Mouse (Mus musculus): ENCODE measurements around the gene B3gnt9. TPM values are rescaled to one million over a fixed set of nuclear protein-coding genes. Genes with fewer than 3 reads are reported as not detected.

Gene B3gnt9
- polyA plus RNA-seq (2017; shearing (Covaris generic)): 1 to 10 TPM; 1.2 to 2.0 TPM

DNA sequence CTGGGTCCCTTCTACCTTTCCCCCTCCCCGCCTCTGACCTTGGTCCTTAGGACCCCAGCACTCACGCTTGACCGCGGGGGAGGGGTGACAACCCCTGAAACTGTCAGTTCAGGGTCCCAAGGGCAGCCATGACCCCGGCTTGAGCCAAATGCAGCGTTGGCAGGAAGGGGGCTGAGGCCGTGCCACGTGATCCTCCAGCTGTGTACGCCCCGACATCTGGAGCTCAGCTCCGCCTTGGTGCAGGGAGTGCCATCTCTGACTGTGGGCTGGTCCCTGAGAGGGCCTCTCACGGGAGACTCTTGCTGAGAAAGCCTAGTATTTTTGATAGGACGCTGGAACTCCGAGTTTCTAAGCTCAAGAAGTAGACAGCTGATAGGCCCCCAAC lies at the start of gene B3gnt9:
Gene B3gnt9, minus strand, starts transcription at position 188 of the 385 bp plus-strand sequence.

DNA sequence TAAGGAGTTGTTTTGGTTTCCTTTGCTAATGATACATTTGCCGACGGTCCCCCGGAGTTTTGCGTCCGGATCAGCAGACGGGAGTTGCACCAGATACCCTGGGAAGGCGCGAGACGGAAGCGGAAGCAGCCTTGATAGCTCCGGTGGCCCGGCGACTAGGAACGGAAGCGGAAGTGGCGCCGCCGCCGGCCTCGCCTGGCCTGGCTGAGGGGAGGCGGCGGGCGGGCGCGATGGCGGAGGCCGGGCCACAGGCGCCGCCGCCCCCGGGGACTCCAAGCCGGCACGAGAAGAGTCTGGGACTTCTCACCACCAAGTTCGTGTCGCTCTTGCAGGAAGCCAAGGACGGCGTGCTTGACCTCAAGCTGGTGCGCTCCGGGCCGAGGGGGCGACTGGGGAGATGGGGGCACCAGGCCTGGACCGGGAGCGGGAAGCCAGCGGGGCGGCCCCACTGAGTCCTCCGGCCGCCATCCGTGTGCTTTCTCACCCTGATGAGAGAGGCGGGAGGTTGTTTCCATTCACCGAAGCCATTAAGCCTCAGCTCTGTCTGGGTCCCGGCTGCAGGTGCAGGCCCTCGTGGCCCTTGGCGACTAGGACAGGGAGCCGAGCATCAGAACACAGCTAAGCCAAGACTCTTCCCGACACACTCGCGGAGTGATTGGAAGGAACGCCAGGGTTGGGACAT lies 42.7 kb upstream of the B3gnt9 start, which contains the start of gene E2f4:
Gene E2f4, plus strand, starts transcription at position 153 of the 682 bp plus-strand sequence.

DNA sequence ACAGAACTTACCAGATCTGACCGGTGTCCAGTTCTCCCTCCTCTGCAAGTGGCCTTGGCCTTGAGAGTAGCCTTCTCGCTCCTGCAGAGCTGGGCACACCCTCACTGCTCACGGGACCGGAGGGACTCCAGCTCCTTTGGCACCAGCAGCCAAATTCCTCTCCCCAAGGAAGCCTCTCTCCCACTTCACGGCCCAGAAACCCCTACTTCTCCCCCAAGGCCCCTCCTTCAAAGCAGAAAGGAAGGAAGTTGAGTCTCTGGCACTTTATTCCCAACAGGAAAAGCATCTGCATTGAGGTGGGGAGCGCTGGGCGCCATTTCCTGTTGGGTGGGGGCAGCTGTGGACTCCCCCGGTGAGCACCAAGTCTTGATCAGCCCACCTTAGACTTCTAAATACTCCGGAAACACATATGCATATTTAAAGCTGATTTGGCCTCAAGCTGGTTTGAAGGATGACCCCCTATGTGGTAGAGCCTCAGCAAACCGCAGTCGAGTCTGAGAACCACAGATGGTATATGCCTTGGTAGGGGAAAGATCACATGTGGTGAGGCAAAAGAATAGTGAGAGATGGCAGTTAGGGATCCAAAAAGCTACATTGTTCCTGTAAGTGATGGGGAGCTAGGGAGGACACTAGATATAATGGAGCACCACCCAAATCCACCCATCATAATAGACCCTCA lies 41.1 kb upstream of the B3gnt9 start, which contains the start of gene Exoc3l:
Gene Exoc3l, minus strand, starts transcription at position 207 of the 679 bp plus-strand sequence.

DNA sequence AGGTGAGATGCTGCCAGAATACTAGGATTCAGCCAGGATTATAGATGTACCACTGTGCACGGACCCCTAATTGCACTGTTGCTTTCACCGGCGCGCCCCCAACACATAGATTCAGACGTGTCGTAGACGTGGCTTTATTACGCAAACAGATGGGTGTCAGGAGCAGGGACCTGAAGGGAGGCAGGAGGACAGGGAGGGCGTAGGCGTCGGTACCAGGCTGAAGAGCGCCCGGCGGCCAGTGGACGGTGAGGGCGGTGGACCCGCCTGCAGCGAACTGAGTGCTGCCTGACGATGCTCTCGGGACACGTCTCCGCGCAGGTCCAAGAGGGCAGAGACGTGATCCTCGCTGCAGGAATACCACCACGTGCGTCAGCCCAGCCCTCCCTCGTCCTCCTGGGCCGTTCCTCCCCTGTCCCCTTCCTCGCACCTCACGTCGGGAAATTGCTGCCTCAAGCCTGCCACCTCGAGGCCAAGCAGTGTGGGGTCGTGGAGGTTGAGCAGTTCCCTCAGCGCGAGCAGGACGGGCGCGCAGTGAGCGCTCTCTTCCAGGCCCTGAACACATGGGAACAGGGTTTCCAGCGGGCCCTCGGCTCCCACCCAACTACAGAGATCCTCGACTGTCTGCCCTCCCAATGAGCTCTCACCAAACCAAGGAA lies 35.0 kb upstream of the B3gnt9 start, which contains the start of gene 4931428F04Rik:
Gene 4931428F04Rik, minus strand, starts transcription at position 60 of the 656 bp plus-strand sequence.

DNA sequence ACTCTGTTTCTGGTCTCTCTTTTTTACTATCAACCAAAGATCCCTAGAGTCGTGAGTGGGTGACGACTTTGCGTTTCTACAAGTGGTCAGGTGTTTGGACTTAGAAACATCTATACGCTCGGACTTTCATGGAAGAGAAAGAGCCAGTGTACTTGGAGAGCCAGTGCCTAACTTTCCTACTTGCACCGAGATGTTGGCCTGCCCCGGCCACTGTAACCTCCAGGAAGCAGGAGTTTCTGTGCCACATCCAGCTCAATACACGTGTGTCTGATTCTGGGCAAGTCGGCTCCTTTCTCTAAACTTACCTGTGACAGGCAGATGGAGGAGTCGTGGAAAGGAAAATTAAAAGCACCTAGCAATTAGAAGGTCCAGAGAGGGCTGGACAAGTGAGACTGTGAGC lies 20.9 kb upstream of the B3gnt9 start, which contains the start of gene Nol3:
Gene Nol3, plus strand, starts transcription at position 301 of the 400 bp plus-strand sequence.

DNA sequence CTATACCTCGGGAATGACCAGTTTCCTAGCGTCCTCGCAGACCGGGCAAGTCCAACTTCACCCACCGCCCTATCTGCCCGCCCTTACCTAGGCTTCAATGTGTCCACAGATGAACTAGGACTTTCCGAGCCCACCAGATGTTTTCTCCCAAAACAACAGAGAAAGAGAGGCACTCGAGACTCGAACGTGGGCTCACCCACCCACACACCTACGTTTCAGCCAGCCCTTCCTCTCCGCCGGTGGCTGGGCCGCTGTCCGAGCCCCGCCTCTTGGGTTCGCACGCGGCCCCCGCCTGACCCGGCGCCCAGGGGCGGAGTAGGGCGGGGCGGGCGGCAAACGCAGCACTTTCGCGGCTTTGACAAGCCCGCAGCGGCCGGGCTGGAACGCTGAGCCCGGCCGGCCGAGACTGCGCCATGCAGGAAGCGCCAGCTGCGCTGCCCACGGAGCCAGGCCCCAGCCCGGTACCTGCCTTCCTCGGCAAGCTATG lies 14.6 kb upstream of the B3gnt9 start, which contains the start of gene Hsf4:
Gene Hsf4, plus strand, starts transcription at position 341 of the 487 bp plus-strand sequence.

DNA sequence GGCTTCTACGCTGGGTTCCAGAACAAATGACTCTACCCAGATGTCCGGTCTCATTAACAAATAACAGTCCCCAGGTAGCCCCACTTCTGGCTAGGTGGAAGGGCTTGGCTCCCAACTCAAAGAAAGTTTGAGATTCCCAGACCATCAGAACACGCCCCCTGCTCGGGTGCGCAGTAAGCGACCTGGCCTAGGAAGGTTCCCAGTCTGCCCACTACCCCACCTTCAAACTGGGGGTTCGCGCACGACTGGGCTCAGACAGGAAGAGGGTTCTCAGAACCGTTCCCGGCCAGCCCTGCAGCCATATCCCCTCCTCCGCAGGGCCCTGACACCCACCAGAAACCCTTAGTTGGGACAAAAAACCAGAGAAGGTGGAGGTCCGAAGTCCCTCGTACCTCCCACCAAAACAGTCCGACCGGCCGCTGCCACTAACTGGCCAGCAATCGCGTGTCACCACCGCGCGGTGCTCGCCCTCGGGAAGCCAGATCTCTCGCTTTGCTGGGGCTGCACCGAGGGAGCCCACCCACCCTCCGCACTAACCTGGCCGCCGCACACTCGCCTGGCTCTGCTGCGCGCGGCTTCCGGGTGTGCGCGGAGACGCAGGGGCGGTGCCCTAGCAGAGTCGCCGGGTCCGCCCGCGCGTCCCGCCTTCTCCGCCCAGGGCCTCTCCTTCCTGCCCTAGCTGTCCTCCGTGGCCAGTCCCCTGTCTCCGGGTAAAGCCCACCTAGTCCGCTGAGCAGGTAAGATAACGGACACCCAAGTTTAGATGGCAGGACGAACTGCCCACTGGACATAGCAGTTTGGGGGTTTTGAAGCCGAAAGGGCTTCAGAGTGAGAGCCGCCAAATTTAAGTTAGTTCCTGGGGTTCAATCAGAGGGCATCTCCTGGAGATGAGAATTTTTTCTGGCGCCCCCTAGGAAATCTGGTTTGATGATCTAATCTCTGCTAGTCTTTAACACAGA lies 9.3 kb upstream of the B3gnt9 start, which contains the start of the genes Tradd and Fbxl8:
Gene Tradd, minus strand, starts transcription at position 586 of the 959 bp plus-strand sequence.
Gene Fbxl8, plus strand, starts transcription at position 625 of the 959 bp plus-strand sequence.

DNA sequence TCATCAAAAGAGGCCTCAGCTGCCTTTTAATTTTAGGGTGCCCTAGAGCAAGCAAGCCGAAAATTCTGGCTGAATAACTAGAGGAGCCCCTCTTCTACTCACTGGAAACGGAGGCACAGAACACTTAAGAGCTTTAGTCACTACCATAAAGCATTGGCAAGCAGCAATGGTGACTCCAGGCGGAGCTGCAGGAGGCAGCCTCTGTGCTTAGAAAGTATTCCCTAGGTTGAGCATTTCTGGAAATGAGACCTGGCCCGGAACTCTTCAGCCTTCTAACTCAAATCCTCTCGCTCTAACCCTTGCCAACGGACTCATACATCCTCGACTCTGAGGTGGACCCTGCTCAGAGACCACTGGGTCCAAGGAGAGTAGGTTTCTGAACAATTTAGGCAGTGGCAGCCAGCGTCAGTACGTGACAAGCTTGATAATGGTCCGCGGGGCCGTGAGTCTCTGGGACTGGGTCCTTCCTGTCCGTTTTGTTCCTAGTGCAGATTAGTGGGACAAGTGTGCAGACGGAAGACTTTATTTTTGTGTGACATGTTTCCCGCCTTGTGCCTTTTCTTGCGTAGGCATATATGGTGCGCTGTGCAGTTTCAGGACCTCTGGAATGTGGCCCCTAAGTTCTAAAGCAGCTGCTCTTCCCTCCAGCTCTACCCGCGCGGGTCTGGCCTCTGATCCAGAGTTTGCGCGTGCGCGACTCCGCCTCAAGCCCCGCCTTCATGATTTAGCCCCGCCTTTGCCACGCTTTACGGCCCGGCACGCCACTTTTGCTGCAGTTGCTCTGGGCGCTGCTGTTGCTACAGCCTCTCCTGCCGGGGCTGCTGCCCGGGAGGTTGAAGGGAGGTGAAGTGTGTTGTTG lies 30.3 kb downstream of the B3gnt9 start, which contains the start of gene D230025D16Rik:
Gene D230025D16Rik, plus strand, starts transcription at position 733 of the 859 bp plus-strand sequence.

Other genes starting within 250 kb of the B3gnt9 start
- not detected for gene Ces3a, start 206.6 kb downstream of the B3gnt9 start, polyA plus RNA-seq (2017; shearing (Covaris generic))
- gene Ces3b, start 171.4 kb downstream of the B3gnt9 start, polyA plus RNA-seq (2017; shearing (Covaris generic)): under 1 TPM in 1 of 2 experiments, not detected in 1; 0.10 TPM
- under 1 TPM in 1 of 2 experiments, not detected in 1; 0.07 TPM for gene Ces4a, start 123.4 kb downstream of the B3gnt9 start, polyA plus RNA-seq (2017; shearing (Covaris generic))
- 100 to 1,000 TPM; 115 to 135 TPM for gene Cbfb, start 84.5 kb downstream of the B3gnt9 start, polyA plus RNA-seq (2017; shearing (Covaris generic))
- gene D230025D16Rik, start 30.0 kb downstream of the B3gnt9 start, polyA plus RNA-seq (2017; shearing (Covaris generic)): 10 to 100 TPM; 22.1 to 29.3 TPM
- 10 to 100 TPM; 58.0 to 82.4 TPM for gene Tradd, start 9.5 kb upstream of the B3gnt9 start, polyA plus RNA-seq (2017; shearing (Covaris generic))
- 10 to 100 TPM; 16.9 to 24.8 TPM for gene Fbxl8, start 9.5 kb upstream of the B3gnt9 start, polyA plus RNA-seq (2017; shearing (Covaris generic))
- under 1 TPM; 0.92 to 0.93 TPM for gene Hsf4, start 14.6 kb upstream of the B3gnt9 start, polyA plus RNA-seq (2017; shearing (Covaris generic))
- not detected for gene Nol3, start 21.0 kb upstream of the B3gnt9 start, polyA plus RNA-seq (2017; shearing (Covaris generic))
- gene 4931428F04Rik, start 34.7 kb upstream of the B3gnt9 start, polyA plus RNA-seq (2017; shearing (Covaris generic)): 1 to 10 TPM in 1 of 2 experiments, under 1 TPM in 1; 0.60 to 2.2 TPM
- gene Exoc3l, start 40.9 kb upstream of the B3gnt9 start, polyA plus RNA-seq (2017; shearing (Covaris generic)): 1 to 10 TPM; 1.0 to 1.3 TPM
- gene E2f4, start 42.5 kb upstream of the B3gnt9 start, polyA plus RNA-seq (2017; shearing (Covaris generic)): 100 to 1,000 TPM; 156 to 166 TPM
- 10 to 100 TPM in 1 of 2 experiments, 1 to 10 TPM in 1; 4.4 to 10.1 TPM for gene Elmo3, start 50.4 kb upstream of the B3gnt9 start, polyA plus RNA-seq (2017; shearing (Covaris generic))
- gene Lrrc29, start 71.1 kb upstream of the B3gnt9 start, polyA plus RNA-seq (2017; shearing (Covaris generic)): 1 to 10 TPM; 3.3 TPM
- 100 to 1,000 TPM; 127 to 128 TPM for gene Tmem208, start 71.2 kb upstream of the B3gnt9 start, polyA plus RNA-seq (2017; shearing (Covaris generic))
- 1 to 10 TPM; 1.3 to 2.4 TPM for gene Fhod1, start 92.8 kb upstream of the B3gnt9 start, polyA plus RNA-seq (2017; shearing (Covaris generic))
- gene Slc9a5, start 93.7 kb upstream of the B3gnt9 start, polyA plus RNA-seq (2017; shearing (Covaris generic)): 1 to 10 TPM in 1 of 2 experiments, under 1 TPM in 1; 0.10 to 2.2 TPM
- 1 to 10 TPM in 1 of 2 experiments, not detected in 1; 1.1 TPM for gene Plekhg4, start 118.1 kb upstream of the B3gnt9 start, polyA plus RNA-seq (2017; shearing (Covaris generic))
- gene Kctd19, start 158.3 kb upstream of the B3gnt9 start, polyA plus RNA-seq (2017; shearing (Covaris generic)): under 1 TPM in 1 of 2 experiments, not detected in 1; 0.63 TPM
- gene Lrrc36, start 158.4 kb upstream of the B3gnt9 start, polyA plus RNA-seq (2017; shearing (Covaris generic)): not detected
- gene Tppp3, start 216.4 kb upstream of the B3gnt9 start, polyA plus RNA-seq (2017; shearing (Covaris generic)): 1 to 10 TPM in 1 of 2 experiments, not detected in 1; 1.8 TPM
- gene Zdhhc1, start 241.7 kb upstream of the B3gnt9 start, polyA plus RNA-seq (2017; shearing (Covaris generic)): 1 to 10 TPM; 1.5 to 4.3 TPM